Mouse (Mus musculus) CD4-positive, CD25-positive, alpha-beta regulatory T cell, adult 4 months (primary cell): ENCODE results near the gene Olfr748. TPM values are rescaled to one million over a fixed set of nuclear protein-coding genes. Genes with fewer than 3 reads are reported as not detected.
"Not testable (repeated sequence)": the region's sequence is repeated elsewhere in the genome, so short reads cannot be mapped to it uniquely, and the experiment has no call there.

Experiments
- ATAC-seq: one replicate; pipeline ENCODE4 v1.8.0; 2017
- polyA plus RNA-seq, 2 experiments: library from polyadenylated mRNA; unstranded; fragments of 100-300 nt; shearing (Covaris generic); gene quantifications; one replicate each; pipeline ENCODE4 v1.2.1; 2017

The Olfr748 gene
- polyA plus RNA-seq = not detected

DNA sequence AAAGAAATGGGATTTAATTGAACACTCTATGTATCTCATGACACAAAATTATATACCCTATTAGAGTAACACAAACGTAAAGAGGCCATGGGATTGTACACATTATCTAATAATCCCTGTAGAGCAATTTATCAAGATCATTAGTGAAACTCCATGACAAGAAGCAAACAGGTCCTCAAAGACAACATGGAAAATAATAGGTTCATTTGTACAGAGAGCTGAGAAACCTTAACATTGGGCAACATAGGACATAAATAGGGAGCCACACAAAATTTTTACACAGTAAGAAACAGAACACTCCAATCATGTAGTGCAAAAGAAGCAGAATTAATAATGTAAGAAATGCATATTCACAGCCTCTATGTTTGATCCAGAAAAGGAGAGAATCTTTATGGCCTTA lies at the start of gene Olfr748:
TSS of gene Olfr748 (plus strand) at position 301 of the 400 bp plus-strand sequence.
- no peak for ATAC-seq

DNA sequence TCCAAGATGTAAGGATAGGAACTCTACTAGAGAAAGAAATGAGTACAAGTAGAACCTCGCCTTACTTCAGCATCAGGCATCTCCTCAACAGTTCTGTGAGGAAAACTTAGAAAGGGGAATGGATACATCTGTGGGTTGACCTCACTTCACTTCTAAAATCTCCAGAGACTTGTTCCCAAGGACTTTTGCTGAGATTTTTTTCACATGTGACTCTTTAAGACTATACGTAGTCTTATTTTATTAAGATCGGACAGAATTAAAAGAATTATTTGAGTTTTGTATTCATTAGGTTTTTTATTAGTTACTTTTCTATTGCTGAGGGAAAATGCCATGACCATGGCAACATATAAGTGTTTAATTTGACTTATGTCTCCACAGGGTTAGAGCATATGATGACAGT lies 14.1 kb upstream of the Olfr748 start, which contains the start of gene Olfr747:
TSS of gene Olfr747 (minus strand) at position 101 of the 400 bp plus-strand sequence.
- no peak for ATAC-seq

DNA sequence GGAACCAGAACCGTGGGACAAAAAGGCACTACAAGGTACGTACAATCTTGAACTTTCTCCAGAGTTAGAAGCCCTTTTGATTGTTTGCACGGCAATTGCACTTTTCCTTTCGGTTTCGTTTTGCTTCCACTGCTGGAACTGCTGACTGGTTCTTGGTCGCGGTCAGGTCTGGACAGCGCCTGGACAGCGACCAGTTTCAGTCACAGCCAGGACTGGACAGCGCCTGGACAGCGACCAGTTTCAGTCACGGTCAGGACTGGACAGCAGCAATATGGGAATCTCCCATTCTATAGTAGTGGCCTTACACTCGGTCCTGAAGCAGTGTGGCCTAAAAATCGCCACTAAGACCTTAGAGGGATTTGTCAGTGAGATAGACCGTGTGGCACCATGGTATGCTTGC lies 12.7 kb downstream of the Olfr748 start:
- not testable (repeated sequence) for ATAC-seq

DNA sequence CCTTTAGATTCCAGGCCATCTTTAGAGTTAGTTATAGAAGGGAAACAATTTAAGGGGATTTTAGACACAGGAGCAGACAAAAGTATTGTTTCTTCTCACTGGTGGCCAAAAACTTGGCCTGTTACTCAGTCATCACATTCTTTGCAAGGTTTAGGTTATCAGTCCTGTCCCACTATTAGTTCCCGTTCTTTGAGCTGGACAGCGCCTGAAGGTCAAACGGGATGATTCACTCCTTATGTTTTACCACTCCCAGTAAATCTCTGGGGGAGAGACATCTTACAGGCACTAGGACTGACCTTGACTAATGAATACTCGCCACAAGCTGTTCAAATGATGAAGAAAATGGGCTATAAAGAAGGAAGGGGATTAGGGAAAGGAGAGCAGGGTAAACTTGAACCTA lies 15.2 kb downstream of the Olfr748 start:
- ATAC-seq = not testable (repeated sequence)

DNA sequence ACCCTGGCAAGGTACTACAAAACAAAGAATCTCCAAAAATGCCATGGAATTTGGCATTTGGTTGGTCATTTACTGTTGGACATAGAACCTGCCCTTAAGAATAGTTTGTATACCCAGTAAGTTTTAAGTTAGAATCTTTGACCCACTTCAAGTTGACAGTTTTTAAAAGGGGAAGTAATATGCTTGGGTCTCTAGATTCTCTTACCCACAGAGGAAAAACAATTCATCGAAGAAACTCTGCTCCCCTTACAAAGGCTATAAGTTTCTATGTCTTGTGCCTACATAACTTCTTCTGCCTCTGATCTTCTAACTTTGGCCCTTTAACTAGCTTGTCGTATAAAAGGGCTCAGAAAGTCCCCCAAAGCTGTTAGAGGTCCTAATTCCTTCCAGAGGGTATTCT lies 33.2 kb downstream of the Olfr748 start:
- ATAC-seq = no peak

DNA sequence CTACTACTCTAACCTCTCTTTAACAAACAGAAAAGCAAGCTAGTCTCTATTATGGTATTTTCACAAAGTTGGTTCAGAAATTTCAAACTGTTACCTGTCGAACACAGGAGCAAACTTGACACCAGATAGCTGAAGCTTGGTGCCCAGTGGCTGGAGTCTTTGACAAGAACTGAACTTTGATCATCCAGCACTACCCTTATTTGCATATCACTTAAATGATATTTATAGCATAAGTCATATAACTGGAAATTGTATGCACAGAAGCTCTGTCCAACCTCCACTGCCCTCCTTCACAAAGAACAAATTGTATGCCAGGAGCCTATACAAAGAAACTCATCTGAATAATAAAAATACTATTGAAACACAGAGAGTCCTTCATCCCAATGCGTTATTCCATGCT lies 34.4 kb downstream of the Olfr748 start:
- no peak for ATAC-seq

DNA sequence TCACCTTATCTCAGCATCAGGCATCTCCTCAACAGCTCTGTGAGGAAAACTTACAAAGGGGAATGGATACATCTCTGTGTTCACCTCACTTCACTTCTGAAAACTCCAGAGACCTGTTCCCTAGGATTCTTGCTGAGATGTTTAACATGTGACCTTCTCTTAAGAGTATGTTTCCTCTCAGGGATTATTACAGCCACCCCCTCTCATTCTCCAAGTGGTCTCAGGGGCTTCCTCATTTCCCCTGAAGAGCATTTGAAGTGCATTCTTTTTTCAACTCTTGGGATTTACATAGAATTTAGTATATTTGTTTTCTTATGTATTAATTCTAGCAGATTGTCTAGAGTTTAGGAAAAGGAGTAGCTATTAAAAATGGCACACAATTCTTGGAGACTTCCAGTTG lies 37.8 kb downstream of the Olfr748 start, which contains the start of gene Olfr749:
TSS of gene Olfr749 (minus strand) at position 101 of the 400 bp plus-strand sequence.
- ATAC-seq = no peak

DNA sequence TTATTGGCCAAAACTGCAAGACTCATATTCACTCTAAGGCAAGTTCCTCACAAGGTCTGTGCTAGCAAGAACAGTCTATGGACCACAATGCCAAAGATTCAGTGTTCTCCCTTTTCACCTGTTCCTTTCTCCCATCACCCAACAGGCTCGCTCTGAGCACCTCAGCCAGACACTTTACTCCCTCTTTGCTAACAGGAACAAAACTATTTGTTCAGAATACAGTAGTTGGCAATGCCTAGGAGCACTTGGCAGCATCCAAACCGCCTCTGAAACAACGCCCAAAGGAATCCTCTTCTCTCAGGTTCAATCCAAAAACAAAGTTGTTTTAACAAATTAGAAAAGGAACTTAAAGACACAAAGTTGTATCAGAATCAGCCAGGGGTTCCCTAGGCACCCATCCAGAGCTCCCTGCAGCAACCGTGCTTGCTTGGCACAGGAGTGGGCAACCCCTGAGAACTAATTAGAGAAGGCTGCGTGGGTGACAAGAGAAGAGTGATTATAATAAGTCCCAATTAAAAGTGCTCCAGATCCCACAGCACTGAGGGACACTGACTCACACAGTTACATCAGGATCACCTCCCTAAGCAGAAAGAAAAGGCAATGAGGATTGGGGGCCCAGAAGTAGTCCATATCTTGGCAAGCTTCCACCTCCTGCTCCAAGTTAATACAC lies 51.4 kb downstream of the Olfr748 start:
- ATAC-seq = no peak

Other genes starting within 250 kb of the Olfr748 start
- gene Olfr741, start 234.6 kb upstream of the Olfr748 start, polyA plus RNA-seq = not detected
- gene Olfr742, start 203.8 kb upstream of the Olfr748 start, polyA plus RNA-seq = under 1 TPM in 1 of 2 experiments, not detected in 1; 0.15 TPM
- gene Olfr743, start 185.5 kb upstream of the Olfr748 start, polyA plus RNA-seq = not detected
- gene Olfr744, start 92.5 kb upstream of the Olfr748 start, polyA plus RNA-seq = not detected
- gene Olfr745, start 68.0 kb upstream of the Olfr748 start, polyA plus RNA-seq = not detected
- gene Olfr746, start 60.3 kb upstream of the Olfr748 start, polyA plus RNA-seq = not detected
- gene Olfr747, start 14.2 kb upstream of the Olfr748 start, polyA plus RNA-seq = not detected
- gene Olfr749, start 37.7 kb downstream of the Olfr748 start, polyA plus RNA-seq = not detected
- gene Ttc5, start 78.1 kb downstream of the Olfr748 start, polyA plus RNA-seq = 100 to 1,000 TPM; 119 to 155 TPM
- not detected for gene Ccnb1ip1, start 100.4 kb downstream of the Olfr748 start, polyA plus RNA-seq
- 100 to 1,000 TPM; 116 to 117 TPM for gene Parp2, start 100.5 kb downstream of the Olfr748 start, polyA plus RNA-seq
- gene Tep1, start 163.2 kb downstream of the Olfr748 start, polyA plus RNA-seq = 10 to 100 TPM; 16.1 to 24.3 TPM
- under 1 TPM in 1 of 2 experiments, not detected in 1; 0.15 TPM for gene Klhl33, start 190.1 kb downstream of the Olfr748 start, polyA plus RNA-seq
- gene Osgep, start 217.5 kb downstream of the Olfr748 start, polyA plus RNA-seq = 100 to 1,000 TPM in 1 of 2 experiments, 10 to 100 TPM in 1; 85.3 to 100 TPM
- gene Apex1, start 217.6 kb downstream of the Olfr748 start, polyA plus RNA-seq = 100 to 1,000 TPM in 1 of 2 experiments, 10 to 100 TPM in 1; 74.0 to 103 TPM
- 1 to 10 TPM; 2.9 to 3.4 TPM for gene Pip4p1, start 223.5 kb downstream of the Olfr748 start, polyA plus RNA-seq
- gene Pnp, start 223.7 kb downstream of the Olfr748 start, polyA plus RNA-seq = 10 to 100 TPM; 61.1 to 62.9 TPM
- gene Gm49342, start 237.1 kb downstream of the Olfr748 start, polyA plus RNA-seq = 1 to 10 TPM; 3.4 to 9.3 TPM
- gene Pnp2, start 248.6 kb downstream of the Olfr748 start, polyA plus RNA-seq = 1 to 10 TPM; 1.1 to 1.2 TPM